11 mouse cellular contexts compared by ENCODE assay signal in genomic region chr4:100181676-100182075, GRCm38 (mm10).
DNase-seq lines count a peak whose midpoint lies in the region; ATAC-seq and TF ChIP-seq lines count a peak whose summit lies in the region.
"Had no signal": no experiment of that assay in that cellular context is flagged by ENCODE, and none has a peak within 500 bp of the region (broad histone marks: within the 10 kb centered on the region; RNA-seq: fewer than 3 reads in every experiment).

No protein-coding gene starts in this region.

- H3K27me3 ChIP-seq in heart, adult 2 months (ENCODE audit: control insufficient read depth, insufficient read depth, low read length) = no peaks in the 10 kb centered on the region
- H3K27me3 ChIP-seq in heart, embryonic 11.5 days (ENCODE audit: control insufficient read depth, insufficient read depth, low read length) = no peaks in the 10 kb centered on the region
- no peaks in the 10 kb centered on the region for H3K27me3 ChIP-seq in Patski
- no peaks in the 10 kb centered on the region for H3K27me3 ChIP-seq in forebrain, embryonic 12.5 days
- H3K27me3 ChIP-seq: CH12.LX; limb, embryonic 12.5 days; stomach, embryonic 15.5 days had no signal

- peak; percentile 65 to 80 for DNase-seq in heart, adult 2 months
- peak; percentile 48 for DNase-seq in Patski (ENCODE audit: low read depth, low spot score)
- peak; percentile 82 to 85 for DNase-seq in cerebellum, postnatal 10 days
- DNase-seq in heart, postnatal 25 days (ENCODE audit: low spot score) = peak; percentile 60
- no peak for DNase-seq in retina, postnatal 1 day

- no peak for TF ChIP-seq POLR2A in heart, adult 2 months (IDR thresholded peaks at IDR 0.05; ENCODE audit: insufficient read depth, low read depth, low read length)

- no peak overlapping the region for H3K9ac ChIP-seq in heart, adult 2 months (ENCODE audit: low read depth, low read length)
- no peak overlapping the region for H3K9ac ChIP-seq in heart, embryonic 11.5 days (ENCODE audit: low read depth, low read length)
- no peak overlapping the region for H3K9ac ChIP-seq in forebrain, embryonic 12.5 days
- H3K9ac ChIP-seq: limb, embryonic 12.5 days; stomach, embryonic 15.5 days had no signal

- no peaks in the 10 kb centered on the region; the same call in 1 of the 2 replicates for H3K36me3 ChIP-seq in heart, adult 2 months (ENCODE audit: control insufficient read depth, insufficient read depth, low read length)
- no peaks in the 10 kb centered on the region for H3K36me3 ChIP-seq in heart, embryonic 11.5 days (ENCODE audit: control insufficient read depth, insufficient read depth, low read length)
- H3K36me3 ChIP-seq in forebrain, embryonic 12.5 days (replicated peaks) = no peaks in the 10 kb centered on the region
- H3K36me3 ChIP-seq: limb, embryonic 12.5 days; stomach, embryonic 15.5 days had no signal

- ATAC-seq in heart, embryonic 11.5 days (replicated peaks; ENCODE audit: insufficient number of reproducible peaks, low FRiP score, low TSS enrichment) = no peak
- ATAC-seq in Patski = no peak
- no peak for ATAC-seq in forebrain, embryonic 12.5 days (ENCODE audit: low FRiP score)
- ATAC-seq in megakaryocyte, adult 5-6 weeks (ENCODE audit: poor library complexity, severe bottlenecking) = no peak

- H3K27ac ChIP-seq in heart, adult 2 months = no peak overlapping the region; the same call in 1 of the 2 replicates
- no peak overlapping the region for H3K27ac ChIP-seq in heart, embryonic 11.5 days (ENCODE audit: low read depth, low read length)
- no peak overlapping the region for H3K27ac ChIP-seq in forebrain, embryonic 12.5 days
- H3K27ac ChIP-seq: limb, embryonic 12.5 days; stomach, embryonic 15.5 days had no signal

- H3K4me3 ChIP-seq in heart, adult 2 months = no peak overlapping the region
- no peak overlapping the region for H3K4me3 ChIP-seq in heart, embryonic 11.5 days (ENCODE audit: low read depth, low read length)
- no peak overlapping the region for H3K4me3 ChIP-seq in forebrain, embryonic 12.5 days (replicated peaks)
- H3K4me3 ChIP-seq: limb, embryonic 12.5 days; stomach, embryonic 15.5 days had no signal

- TF ChIP-seq EP300 in heart, adult 2 months (IDR thresholded peaks at IDR 0.05; ENCODE audit: insufficient read depth, low read depth, low read length) = no peak

- in situ Hi-C loops in Patski (cut with MboI; ENCODE audit: low pct_unique_long_range_greater_than_20kb) = no loop called here

- CTCF ChIA-PET in Patski (lab: Charles Lee) = no interaction called here

- no peak overlapping the region for H3K4me2 ChIP-seq in heart, embryonic 11.5 days
- H3K4me2 ChIP-seq in forebrain, embryonic 12.5 days = no peak overlapping the region
- H3K4me2 ChIP-seq: limb, embryonic 12.5 days; stomach, embryonic 15.5 days had no signal

- peaks cover 2% of the 10 kb centered on the region for H3K4me1 ChIP-seq in heart, adult 2 months (ENCODE audit: control insufficient read depth, insufficient read depth, low read length)
- H3K4me1 ChIP-seq in heart, embryonic 11.5 days (ENCODE audit: control insufficient read depth, insufficient read depth, low read length) = peaks cover 6% of the 10 kb centered on the region
- no peaks in the 10 kb centered on the region for H3K4me1 ChIP-seq in forebrain, embryonic 12.5 days

- POLR2A ChIA-PET in Patski (lab: Charles Lee) = no interaction called here

- H3K79me2 ChIP-seq in heart, adult 2 months (replicated peaks; ENCODE audit: control insufficient read depth, insufficient read depth, low read length) = no peaks in the 10 kb centered on the region; the same call in 1 of the 2 replicates

- no peak for TF ChIP-seq CTCF in heart, adult 2 months (IDR thresholded peaks at IDR 0.05)
- TF ChIP-seq CTCF in Patski (IDR thresholded peaks at IDR 0.05) = no peak

- no peaks in the 10 kb centered on the region; the same call in 1 of the 2 replicates for H3K9me3 ChIP-seq in heart, embryonic 11.5 days (replicated peaks; ENCODE audit: control insufficient read depth, low read length)
- H3K9me3 ChIP-seq in forebrain, embryonic 12.5 days = no peaks in the 10 kb centered on the region
- H3K9me3 ChIP-seq: limb, embryonic 12.5 days; stomach, embryonic 15.5 days had no signal

- intact Hi-C loops in heart, adult 2 months (cut with DNase I) = no loop called here
- intact Hi-C loops in heart, postnatal 25 days (cut with DNase I) = no loop called here

- 51% methylated on average over 5 of the region's 5 CpGs for WGBS in heart, adult 2 months
- WGBS in heart, embryonic 11.5 days (ENCODE audit: insufficient replicate concordance) = 70% methylated on average over 5 of the region's 5 CpGs
- WGBS in forebrain, embryonic 12.5 days = 65% methylated on average over 5 of the region's 5 CpGs
